Mouse (Mus musculus) kidney, postnatal 0 days (tissue): Measurements from ENCODE around the gene Igf2r. TPM values are rescaled to one million over a fixed set of nuclear protein-coding genes. Genes with fewer than 3 reads are reported as not detected.

Source experiments
- ATAC-seq: fragments of 200-750 bp; cut with Nextera tagmentation; replicated peaks from 2 replicates; pipeline ENCODE4 v1.8.0; 2017; ENCODE audit warnings: low read depth, moderate number of reproducible peaks, moderate TSS enrichment, moderate library complexity; ENCODE audit not compliant: low FRiP score
- DNase-seq: peaks from one replicate; pipeline ENCODE4 v3.0.0-alpha.2; 2016; ENCODE audit warnings: low spot score
- H3K27ac ChIP-seq: fragments of 300-500 bp; sonication (generic); 2 replicates; pipeline ENCODE4 v1.5.1; 2014; ENCODE audit warnings: mild to moderate bottlenecking
- H3K27me3 ChIP-seq: fragments of 300-500 bp; sonication (generic); 2 replicates; pipeline ENCODE4 v1.6.1; 2014; ENCODE audit warnings: low read length, mixed read lengths; ENCODE audit not compliant: insufficient read depth
- H3K36me3 ChIP-seq: fragments of 300-500 bp; sonication (generic); 2 replicates; pipeline ENCODE4 v1.6.1; 2014; ENCODE audit warnings: low read length, mixed read lengths; ENCODE audit not compliant: insufficient read depth
- H3K4me1 ChIP-seq: fragments of 300-500 bp; sonication (generic); replicated peaks from 2 replicates; pipeline ENCODE4 v1.6.1; 2014; ENCODE audit warnings: antibody characterized with exemption, low read length, mixed read lengths; ENCODE audit not compliant: insufficient read depth
- H3K4me2 ChIP-seq: fragments of 300-500 bp; sonication (generic); 2 replicates; pipeline ENCODE4 v1.6.1; 2014; ENCODE audit warnings: mild to moderate bottlenecking, low read length, moderate library complexity, mixed read lengths
- H3K4me3 ChIP-seq: fragments of 300-500 bp; sonication (generic); replicated peaks from 2 replicates; pipeline ENCODE4 v1.5.1; 2014; ENCODE audit warnings: low read depth, low read length
- H3K9ac ChIP-seq: fragments of 300-500 bp; sonication (generic); 2 replicates; pipeline ENCODE4 v1.6.1; 2014; ENCODE audit warnings: low read depth, low read length
- H3K9me3 ChIP-seq: fragments of 300-500 bp; sonication (generic); replicated peaks from 2 replicates; pipeline ENCODE4 v1.6.1; 2016; ENCODE audit warnings: low read length, inconsistent platforms, mixed read lengths
- CTCF ChIP-seq: IDR thresholded peaks from 2 replicates; pipeline ENCODE4 v1.5.1; 2016; ENCODE audit warnings: antibody characterized with exemption, low read depth, mild to moderate bottlenecking, moderate library complexity
- WGBS: fragments of 180-500 bp; shearing (Covaris S2); extraction: QIAGEN DNeasy Blood & Tissue Kit; methylation state at CpG from one replicate; pipeline ENCODE4 v1.1.7; 2014; 5-methylcytosine and 5-hydroxymethylcytosine counted together
- polyA plus RNA-seq: library from polyadenylated mRNA; unstranded; fragments of >200 nt; fragmentation: Nextera tagmentation; extraction: Ambion mirVana; gene quantifications from 2 replicates; pipeline ENCODE4 v1.2.1, GENCODE M21; 2015

The Igf2r gene
- polyA plus RNA-seq, 1 experiment from 2014 or later: 16.1 TPM

- no peaks in the 10 kb centered on the region for H3K9me3 ChIP-seq
- H3K9ac ChIP-seq: no peak overlapping the region
- no peak overlapping the region for H3K27ac ChIP-seq
- no peaks in the 10 kb centered on the region for H3K27me3 ChIP-seq
- H3K4me1 ChIP-seq: no peaks in the 10 kb centered on the region
- H3K36me3 ChIP-seq: no peaks in the 10 kb centered on the region
- no peak overlapping the region for H3K4me3 ChIP-seq
- no peak for DNase-seq
- no peak overlapping the region for H3K4me2 ChIP-seq
- no peak for ATAC-seq
- TF ChIP-seq CTCF: no peak
These were observed 35.4 kb upstream of the Igf2r start for GRCm38 (mm10) chr17:12804584-12805445.

- WGBS: 31% methylated on average over 9 of the region's 9 CpGs
- Histone ChIP-seq H3K27me3 (no peaks in the 10 kb centered on the region), H3K36me3 (no peaks in the 10 kb centered on the region), H3K4me2 (no peak overlapping the region), H3K9me3 (no peaks in the 10 kb centered on the region), H3K27ac (no peak overlapping the region), H3K4me1 (no peaks in the 10 kb centered on the region), H3K9ac (no peak overlapping the region), H3K4me3 (no peak overlapping the region)
- DNase-seq: peak; percentile 30
- no peak for ATAC-seq
- TF ChIP-seq CTCF: no peak
These were observed 32.5 kb upstream of the Igf2r start for GRCm38 (mm10) chr17:12801861-12802540.

- Histone ChIP-seq H3K4me3 (no peak overlapping the region), H3K4me2 (no peak overlapping the region), H3K27ac (no peak overlapping the region), H3K9ac (no peak overlapping the region), H3K36me3 (no peaks in the 10 kb centered on the region), H3K4me1 (no peaks in the 10 kb centered on the region), H3K9me3 (no peaks in the 10 kb centered on the region), H3K27me3 (no peaks in the 10 kb centered on the region)
- TF ChIP-seq CTCF: peak; percentile 39; the same call in 1 of the 2 replicates
- peak; percentile 52 for DNase-seq
- WGBS: 80% methylated on average over 12 of the region's 12 CpGs
- ATAC-seq: no peak
These were observed 30.2 kb upstream of the Igf2r start for GRCm38 (mm10) chr17:12799368-12800275.

- WGBS: 89% methylated on average over 3 of the region's 3 CpGs
- H3K27ac ChIP-seq: no peak overlapping the region
These were observed 29.1 kb upstream of the Igf2r start for GRCm38 (mm10) chr17:12798571-12798970.

GRCm38 (mm10) chr17:12797427-12798029 is 28.1 kb upstream of the Igf2r start:
- 76% methylated on average over 3 of the region's 3 CpGs for WGBS
- Histone ChIP-seq H3K4me3 (no peak overlapping the region), H3K9me3 (no peaks in the 10 kb centered on the region), H3K4me2 (no peak overlapping the region), H3K4me1 (peaks cover 5% of the 10 kb centered on the region; the same call in 1 of the 2 replicates), H3K27me3 (no peaks in the 10 kb centered on the region), H3K9ac (no peak overlapping the region), H3K27ac (no peak overlapping the region), H3K36me3 (no peaks in the 10 kb centered on the region)
- TF ChIP-seq CTCF: no peak; the same call in 1 of the 2 replicates
- no peak for ATAC-seq
- DNase-seq: no peak

More at GRCm38 (mm10) chr17:12798571-12798970, 29.1 kb upstream of the Igf2r start:
- H3K36me3 ChIP-seq: no peaks in the 10 kb centered on the region
- no peaks in the 10 kb centered on the region for H3K27me3 ChIP-seq
- H3K9me3 ChIP-seq: no peaks in the 10 kb centered on the region
- peaks cover 5% of the 10 kb centered on the region; the same call in 1 of the 2 replicates for H3K4me1 ChIP-seq
- TF ChIP-seq CTCF: no peak
- H3K4me3 ChIP-seq: no peak overlapping the region
- no peak overlapping the region for H3K4me2 ChIP-seq
- DNase-seq: no peak
- ATAC-seq: no peak
- no peak overlapping the region for H3K9ac ChIP-seq
